Mouse (Mus musculus): Measurements from ENCODE around the gene Acvr1b. TPM values are rescaled to one million over a fixed set of nuclear protein-coding genes. Genes with fewer than 3 reads are reported as not detected.

Gene Acvr1b
- total RNA-seq (2014; rRNA removed), result 74.2 and 80.4 TPM in 2 replicates
- 13.2 and 17.4 TPM in 2 replicates for polyA plus RNA-seq (2015; fragmentation: Nextera tagmentation; extraction: Ambion mirVana)

DNA sequence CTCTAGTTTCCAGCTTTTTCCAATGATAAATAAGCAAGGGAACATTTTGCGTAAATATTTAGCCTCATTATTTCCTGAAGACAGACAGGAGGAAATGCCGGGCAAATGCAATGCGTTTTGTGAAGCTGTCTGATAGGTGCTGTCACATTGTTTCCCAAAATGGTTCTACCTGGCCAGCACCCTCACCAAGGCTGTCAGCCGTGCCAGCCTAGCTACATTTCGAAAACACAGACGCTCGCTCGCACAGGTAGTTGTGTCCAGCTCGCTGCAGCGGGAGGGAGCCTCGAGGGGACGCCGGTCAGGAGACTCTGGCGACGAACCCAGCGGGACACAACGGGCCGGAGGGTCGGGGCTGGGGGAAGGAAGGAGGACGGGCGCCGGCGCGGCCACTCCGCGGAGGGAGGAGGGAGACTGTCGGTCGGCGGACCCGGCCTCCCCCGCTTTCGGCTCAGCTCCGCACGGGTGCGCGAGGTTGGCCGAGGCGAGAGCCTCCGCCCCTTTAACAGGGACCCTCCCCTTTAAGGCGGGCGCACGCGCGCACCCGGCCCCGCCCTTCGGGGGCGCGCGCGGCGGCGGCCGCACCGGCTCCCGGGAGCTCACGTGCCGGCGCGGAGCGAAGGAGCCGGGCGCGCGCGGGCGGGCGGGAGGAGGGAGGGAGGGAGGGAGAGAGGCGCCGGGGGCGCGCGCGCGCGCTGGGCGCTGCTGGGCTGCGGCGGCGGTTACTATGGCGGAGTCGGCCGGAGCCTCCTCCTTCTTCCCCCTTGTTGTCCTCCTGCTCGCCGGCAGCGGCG lies at the start of gene Acvr1b:
Acvr1b (plus strand) TSS at position 647 of the 791 bp plus-strand sequence.
- H3K27ac ChIP-seq (ENCODE audit: low read depth, low read length), result peak within 1 kb of the TSS; percentile 85
- 1% methylated on average over 34 of the region's 87 CpGs for WGBS

GRCm38 (mm10) chr15:101125561-101125960 lies 48.3 kb upstream of the Acvr1b start:
- Histone ChIP-seq H3K4me3 (ENCODE audit: low read depth, low read length) (no peak overlapping the region), H3K9me3 (ENCODE audit: low read length) (no peaks in the 10 kb centered on the region), H3K4me2 (ENCODE audit: low read depth) (no peak overlapping the region), H3K27me3 (ENCODE audit: insufficient read depth, low read length) (peaks cover 19% of the 10 kb centered on the region), H3K4me1 (ENCODE audit: insufficient read depth) (no peaks in the 10 kb centered on the region), H3K36me3 (ENCODE audit: insufficient read depth) (no peaks in the 10 kb centered on the region), H3K9ac (no peak overlapping the region), H3K27ac (ENCODE audit: low read depth, low read length) (no peak overlapping the region)
- WGBS, result 91% methylated on average over 6 of the region's 6 CpGs
- ATAC-seq (no peak), DNase-seq (no peak)
- no peak for TF ChIP-seq CTCF (IDR thresholded peaks at IDR 0.05; ENCODE audit: low read depth)

More for the DNA sequence above, at the start of gene Acvr1b:
- peak within 1 kb of the TSS; percentile 91 for H3K9ac ChIP-seq
- TF ChIP-seq CTCF (IDR thresholded peaks at IDR 0.05; ENCODE audit: low read depth), result no peak; the same call in 1 of the 2 replicates
- no peaks in the 10 kb centered on the region for H3K9me3 ChIP-seq (ENCODE audit: low read length)
- DNase-seq (peak; percentile 96), ATAC-seq (peak; percentile 90)
- H3K27me3 ChIP-seq (ENCODE audit: insufficient read depth, low read length), result no peaks in the 10 kb centered on the region
- H3K4me1 ChIP-seq (ENCODE audit: insufficient read depth), result peaks cover 16% of the 10 kb centered on the region
- peak within 1 kb of the TSS; percentile 90 for H3K4me3 ChIP-seq (ENCODE audit: low read depth, low read length)
- H3K36me3 ChIP-seq (ENCODE audit: insufficient read depth), result no peaks in the 10 kb centered on the region
- H3K4me2 ChIP-seq (ENCODE audit: low read depth), result peak within 1 kb of the TSS; percentile 82

DNA sequence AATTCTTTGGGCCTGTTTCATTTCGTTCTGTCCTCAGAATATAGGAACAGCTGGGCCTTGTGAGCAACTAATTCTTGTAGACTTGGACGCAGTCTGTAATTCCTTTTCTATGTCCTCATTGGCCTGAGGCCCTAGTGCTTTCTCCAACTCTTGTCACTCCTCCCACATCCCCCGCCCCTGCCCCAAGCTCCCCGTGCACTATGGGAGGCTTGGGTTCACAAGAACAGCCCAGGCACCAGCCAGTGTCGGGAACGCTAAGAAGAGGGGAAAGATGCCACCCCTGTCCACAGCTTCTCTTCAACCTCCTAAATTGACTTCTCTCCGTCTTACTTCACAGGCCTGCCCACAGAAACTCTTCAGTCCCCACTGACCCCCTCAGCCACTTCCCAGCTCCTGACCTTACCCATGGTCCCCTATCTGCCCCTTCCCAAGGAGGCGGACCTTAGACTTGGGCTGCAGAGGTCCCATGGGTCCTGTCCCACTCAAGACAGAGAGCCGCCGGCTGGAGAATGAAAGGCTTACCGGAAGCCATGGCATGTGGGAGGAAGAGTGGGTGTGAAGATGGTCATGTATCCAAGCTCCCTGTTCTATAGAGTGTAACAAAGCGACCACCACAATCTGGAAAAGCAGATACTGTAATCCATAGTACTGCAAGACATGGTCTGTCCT lies 46.9 kb upstream of the Acvr1b start:
- H3K27ac ChIP-seq (ENCODE audit: low read depth, low read length), result no peak overlapping the region
- no peak for ATAC-seq
- H3K9me3 ChIP-seq (ENCODE audit: low read length), result no peaks in the 10 kb centered on the region
- 81% methylated on average over 12 of the region's 12 CpGs for WGBS
- H3K4me3 ChIP-seq (ENCODE audit: low read depth, low read length), result no peak overlapping the region
- TF ChIP-seq CTCF (IDR thresholded peaks at IDR 0.05; ENCODE audit: low read depth), result no peak
- H3K9ac ChIP-seq, result no peak overlapping the region
- no peaks in the 10 kb centered on the region for H3K36me3 ChIP-seq (ENCODE audit: insufficient read depth)
- no peak for DNase-seq
- no peaks in the 10 kb centered on the region for H3K4me1 ChIP-seq (ENCODE audit: insufficient read depth)
- H3K4me2 ChIP-seq (ENCODE audit: low read depth), result no peak overlapping the region
- H3K27me3 ChIP-seq (ENCODE audit: insufficient read depth, low read length), result peaks cover 25% of the 10 kb centered on the region

GRCm38 (mm10) chr15:101128181-101129089 lies 45.4 kb upstream of the Acvr1b start, which contains the start of gene Acvrl1:
TSS of gene Acvrl1 (plus strand) at chr15:101128522.
- no peak for TF ChIP-seq CTCF (IDR thresholded peaks at IDR 0.05; ENCODE audit: low read depth)
- WGBS, result 5% methylated on average over 46 of the region's 46 CpGs

GRCm38 (mm10) chr15:101129412-101129811 lies 44.5 kb upstream of the Acvr1b start:
- 37% methylated on average over 5 of the region's 5 CpGs for WGBS
- Histone ChIP-seq H3K9ac (peak overlapping the region; percentile 22; the same call in 1 of the 2 replicates), H3K27me3 (ENCODE audit: insufficient read depth, low read length) (peaks cover 25% of the 10 kb centered on the region), H3K36me3 (ENCODE audit: insufficient read depth) (no peaks in the 10 kb centered on the region), H3K27ac (ENCODE audit: low read depth, low read length) (no peak overlapping the region), H3K4me2 (ENCODE audit: low read depth) (no peak overlapping the region), H3K9me3 (ENCODE audit: low read length) (no peaks in the 10 kb centered on the region), H3K4me1 (ENCODE audit: insufficient read depth) (no peaks in the 10 kb centered on the region), H3K4me3 (ENCODE audit: low read depth, low read length) (no peak overlapping the region)
- ATAC-seq (no peak), DNase-seq (no peak)
- no peak for TF ChIP-seq CTCF (IDR thresholded peaks at IDR 0.05; ENCODE audit: low read depth)

More at GRCm38 (mm10) chr15:101128181-101129089, 45.4 kb upstream of the Acvr1b start, which contains the start of gene Acvrl1:
- Histone ChIP-seq H3K4me1 (ENCODE audit: insufficient read depth) (no peaks in the 10 kb centered on the region), H3K4me2 (ENCODE audit: low read depth) (peak within 1 kb of the TSS; percentile 25; the same call in 1 of the 2 replicates), H3K9me3 (ENCODE audit: low read length) (no peaks in the 10 kb centered on the region), H3K9ac (peak within 1 kb of the TSS; percentile 22; the same call in 1 of the 2 replicates), H3K27ac (ENCODE audit: low read depth, low read length) (no peak within 1 kb of the TSS), H3K4me3 (ENCODE audit: low read depth, low read length) (peak within 1 kb of the TSS; percentile 11), H3K36me3 (ENCODE audit: insufficient read depth) (no peaks in the 10 kb centered on the region), H3K27me3 (ENCODE audit: insufficient read depth, low read length) (peaks cover 25% of the 10 kb centered on the region)
- DNase-seq (no peak), ATAC-seq (no peak)

- no peaks in the 10 kb centered on the region for H3K36me3 ChIP-seq (ENCODE audit: insufficient read depth)
- ATAC-seq, result no peak
- H3K27ac ChIP-seq (ENCODE audit: low read depth, low read length), result no peak overlapping the region
- no peak overlapping the region for H3K4me3 ChIP-seq (ENCODE audit: low read depth, low read length)
- no peaks in the 10 kb centered on the region for H3K4me1 ChIP-seq (ENCODE audit: insufficient read depth)
- 42% methylated on average over 11 of the region's 11 CpGs for WGBS
- 0 out of 2 replicates have a peak, but pooled peaks have one; percentile 2 for TF ChIP-seq CTCF (IDR thresholded peaks at IDR 0.05; ENCODE audit: low read depth)
- H3K9me3 ChIP-seq (ENCODE audit: low read length), result no peaks in the 10 kb centered on the region
- H3K27me3 ChIP-seq (ENCODE audit: insufficient read depth, low read length), result peaks cover 25% of the 10 kb centered on the region
- H3K4me2 ChIP-seq (ENCODE audit: low read depth), result no peak overlapping the region
- no peak overlapping the region for H3K9ac ChIP-seq
- DNase-seq, result no peak
Observed at GRCm38 (mm10) chr15:101131498-101131897, 42.4 kb upstream of the Acvr1b start.

Measured in forebrain, postnatal 0 days (tissue).